Mouse (Mus musculus) intestine, postnatal 0 days (tissue): ENCODE results near the gene R3hdm4. TPM values are rescaled to one million over a fixed set of nuclear protein-coding genes. Genes with fewer than 3 reads are reported as not detected.

Source experiments
- ATAC-seq: fragments of 200-750 bp; cut with Nextera tagmentation; 2 replicates; pipeline ENCODE4 v1.8.0; 2017; ENCODE audit warnings: mild to moderate bottlenecking, moderate TSS enrichment, moderate library complexity
- H3K27ac ChIP-seq: fragments of 300-500 bp; sonication (generic); 2 replicates; pipeline ENCODE4 v1.5.1; 2014; ENCODE audit warnings: mild to moderate bottlenecking, low read depth, low read length, moderate library complexity
- H3K27me3 ChIP-seq: fragments of 300-500 bp; sonication (generic); replicated peaks from 2 replicates; pipeline ENCODE4 v1.6.1; 2014; ENCODE audit warnings: low read length, mixed read lengths; ENCODE audit not compliant: control insufficient read depth, insufficient read depth
- H3K36me3 ChIP-seq: fragments of 300-500 bp; sonication (generic); 2 replicates; pipeline ENCODE4 v1.6.1; 2014; ENCODE audit warnings: mild to moderate bottlenecking, moderate library complexity; ENCODE audit not compliant: control insufficient read depth, insufficient read depth
- H3K4me1 ChIP-seq: fragments of 300-500 bp; sonication (generic); replicated peaks from 2 replicates; pipeline ENCODE4 v1.6.1; 2014; ENCODE audit warnings: antibody characterized with exemption, low read length, mixed read lengths; ENCODE audit not compliant: control insufficient read depth, insufficient read depth
- H3K4me2 ChIP-seq: fragments of 300-500 bp; sonication (generic); replicated peaks from 2 replicates; pipeline ENCODE4 v1.6.1; 2014; ENCODE audit warnings: low read depth, mild to moderate bottlenecking, moderate library complexity
- H3K4me3 ChIP-seq: fragments of 300-500 bp; sonication (generic); 2 replicates; pipeline ENCODE4 v1.5.1; 2014; ENCODE audit warnings: low read depth, low read length
- H3K9ac ChIP-seq: fragments of 300-500 bp; sonication (generic); 2 replicates; pipeline ENCODE4 v1.6.1; 2014; ENCODE audit warnings: mild to moderate bottlenecking, low read depth, low read length
- H3K9me3 ChIP-seq: fragments of 300-500 bp; sonication (generic); 2 replicates; pipeline ENCODE4 v1.6.1; 2016; ENCODE audit warnings: mixed run types; ENCODE audit not compliant: control insufficient read depth
- CTCF ChIP-seq: sonication (generic); IDR thresholded peaks from 2 replicates; pipeline ENCODE4 v1.5.1; 2016; ENCODE audit warnings: low read depth, mild to moderate bottlenecking, control low read depth, antibody characterized with exemption, moderate library complexity
- WGBS: fragments of 180-500 bp; shearing (Covaris S2); extraction: QIAGEN DNeasy Blood & Tissue Kit; methylation state at CpG from one replicate; pipeline ENCODE4 v1.1.7; 2014; 5-methylcytosine and 5-hydroxymethylcytosine counted together
- polyA plus RNA-seq: library from polyadenylated mRNA; unstranded; fragments of >200 nt; fragmentation: Nextera tagmentation; extraction: Ambion mirVana; gene quantifications from 2 replicates; pipeline ENCODE4 v1.2.1, GENCODE M21; 2015

The R3hdm4 gene
- polyA plus RNA-seq, 1 experiment from 2014 or later = 62.0 TPM

GRCm38 (mm10) chr10:79909092-79909922, 11.7 kb downstream of the R3hdm4 start:
- H3K4me1 ChIP-seq = no peaks in the 10 kb centered on the region
- H3K36me3 ChIP-seq = peaks cover 29% of the 10 kb centered on the region
- H3K4me3 ChIP-seq = peak overlapping the region; percentile 82
- no peaks in the 10 kb centered on the region for H3K27me3 ChIP-seq
- ATAC-seq = peak; percentile 16; the same call in 1 of the 2 replicates
- peak overlapping the region; percentile 96 for H3K27ac ChIP-seq
- H3K9me3 ChIP-seq = no peaks in the 10 kb centered on the region
- TF ChIP-seq CTCF = no peak
- 25% methylated on average over 14 of the region's 14 CpGs for WGBS
- H3K9ac ChIP-seq = peak overlapping the region; percentile 89
- H3K4me2 ChIP-seq = peak overlapping the region; percentile 60

GRCm38 (mm10) chr10:79908167-79909091, 12.6 kb downstream of the R3hdm4 start, which contains the start of gene Med16:
Gene Med16 (minus strand): TSS chr10:79908923.
- H3K4me1 ChIP-seq = no peaks in the 10 kb centered on the region
- peaks cover 34% of the 10 kb centered on the region for H3K36me3 ChIP-seq
- ATAC-seq = peak; percentile 97
- no peak for TF ChIP-seq CTCF
- no peaks in the 10 kb centered on the region for H3K9me3 ChIP-seq
- peak within 1 kb of the TSS; percentile 89 for H3K9ac ChIP-seq
- peak within 1 kb of the TSS; percentile 96 for H3K27ac ChIP-seq
- peak within 1 kb of the TSS; percentile 82 for H3K4me3 ChIP-seq
- peak within 1 kb of the TSS; percentile 60 for H3K4me2 ChIP-seq
- WGBS = 1% methylated on average over 52 of the region's 52 CpGs
- H3K27me3 ChIP-seq = no peaks in the 10 kb centered on the region

GRCm38 (mm10) chr10:79907415-79907814, 13.6 kb downstream of the R3hdm4 start:
- Histone ChIP-seq H3K4me3 (no peak overlapping the region), H3K9ac (no peak overlapping the region), H3K27ac (no peak overlapping the region), H3K9me3 (no peaks in the 10 kb centered on the region), H3K4me1 (no peaks in the 10 kb centered on the region), H3K27me3 (no peaks in the 10 kb centered on the region), H3K4me2 (no peak overlapping the region), H3K36me3 (peaks cover 42% of the 10 kb centered on the region)
- no peak for TF ChIP-seq CTCF
- ATAC-seq = no peak
- WGBS = 89% methylated on average over 10 of the region's 10 CpGs

GRCm38 (mm10) chr10:79906712-79907111, 14.3 kb downstream of the R3hdm4 start:
- H3K9me3 ChIP-seq = no peaks in the 10 kb centered on the region
- no peak for TF ChIP-seq CTCF
- no peak overlapping the region for H3K27ac ChIP-seq
- H3K4me2 ChIP-seq = no peak overlapping the region
- H3K4me3 ChIP-seq = no peak overlapping the region
- H3K27me3 ChIP-seq = no peaks in the 10 kb centered on the region
- no peak for ATAC-seq
- H3K4me1 ChIP-seq = no peaks in the 10 kb centered on the region
- H3K9ac ChIP-seq = no peak overlapping the region
- 93% methylated on average over 9 of the region's 9 CpGs for WGBS
- peaks cover 42% of the 10 kb centered on the region for H3K36me3 ChIP-seq

GRCm38 (mm10) chr10:79900951-79901410, 20.0 kb downstream of the R3hdm4 start:
- H3K27me3 ChIP-seq = no peaks in the 10 kb centered on the region
- H3K36me3 ChIP-seq = peaks cover 54% of the 10 kb centered on the region
- H3K4me3 ChIP-seq = no peak overlapping the region
- H3K27ac ChIP-seq = no peak overlapping the region; the same call in 1 of the 2 replicates
- 69% methylated on average over 2 of the region's 2 CpGs for WGBS
- ATAC-seq = no peak
- no peak overlapping the region for H3K9ac ChIP-seq
- H3K4me2 ChIP-seq = no peak overlapping the region
- TF ChIP-seq CTCF = peak; percentile 55
- no peaks in the 10 kb centered on the region for H3K4me1 ChIP-seq
- H3K9me3 ChIP-seq = no peaks in the 10 kb centered on the region
